Mouse (Mus musculus) limb, embryonic 14.5 days (tissue): ENCODE data around the gene Ascc1. TPM values are rescaled to one million over a fixed set of nuclear protein-coding genes. Genes with fewer than 3 reads are reported as not detected.
A peak's percentile ranks its signal among the peaks of the same experiment; 100 is the strongest.

Experiments
- ATAC-seq: fragments of 200-750 bp; cut with Nextera tagmentation; 2 replicates; pipeline ENCODE4 v1.8.0; 2017; ENCODE audit warnings: low read depth, moderate number of reproducible peaks, moderate TSS enrichment; ENCODE audit not compliant: low FRiP score
- DNase-seq: peaks from one replicate; pipeline ENCODE4 v3.0.0-alpha.2; 2015; ENCODE audit warnings: low spot score
- H3K27ac ChIP-seq: fragments of 300-500 bp; sonication (generic); replicated peaks from 2 replicates; pipeline ENCODE4 v1.5.1; 2014; ENCODE audit warnings: low read depth, mild to moderate bottlenecking, low read length, moderate library complexity, mixed read lengths
- H3K27me3 ChIP-seq: fragments of 300-500 bp; sonication (generic); 2 replicates; pipeline ENCODE4 v1.6.1; 2014; ENCODE audit warnings: low read length, mixed read lengths; ENCODE audit not compliant: control insufficient read depth, insufficient read depth
- H3K36me3 ChIP-seq: fragments of 300-500 bp; sonication (generic); 2 replicates; pipeline ENCODE4 v1.6.1; 2014; ENCODE audit warnings: mild to moderate bottlenecking, low read length, moderate library complexity, mixed read lengths; ENCODE audit not compliant: control insufficient read depth, insufficient read depth
- H3K4me1 ChIP-seq: fragments of 300-500 bp; sonication (generic); 2 replicates; pipeline ENCODE4 v1.6.1; 2014; ENCODE audit warnings: antibody characterized with exemption, low read length, mixed read lengths; ENCODE audit not compliant: control insufficient read depth, insufficient read depth
- H3K4me2 ChIP-seq: fragments of 300-500 bp; sonication (generic); replicated peaks from 2 replicates; pipeline ENCODE4 v1.6.1; 2014; ENCODE audit warnings: low read depth, mild to moderate bottlenecking, low read length, moderate library complexity; ENCODE audit not compliant: severe bottlenecking
- H3K4me3 ChIP-seq: fragments of 300-500 bp; sonication (generic); replicated peaks from 2 replicates; pipeline ENCODE4 v1.5.1; 2014; ENCODE audit warnings: low read length
- H3K9ac ChIP-seq: fragments of 300-500 bp; sonication (generic); 2 replicates; pipeline ENCODE4 v1.6.1; 2014; ENCODE audit warnings: mild to moderate bottlenecking, low read depth, low read length, moderate library complexity; ENCODE audit not compliant: severe bottlenecking
- H3K9me3 ChIP-seq: fragments of 300-500 bp; sonication (generic); 2 replicates; pipeline ENCODE4 v1.6.1; 2016; ENCODE audit warnings: low read length; ENCODE audit not compliant: control insufficient read depth
- POLR2A ChIP-seq: fragments of 200-500 bp; IDR thresholded peaks from 2 replicates; pipeline ENCODE4 v1.8.0; 2012; ENCODE audit warnings: inconsistent platforms, mild to moderate bottlenecking, moderate library complexity, borderline replicate concordance; ENCODE audit not compliant: insufficient read depth, insufficient read length; ENCODE audit errors: extremely low read depth
- WGBS: fragments of 180-500 bp; shearing (Covaris S2); extraction: QIAGEN DNeasy Blood & Tissue Kit; methylation state at CpG from one replicate; pipeline ENCODE4 v1.1.7; 2014; 5-methylcytosine and 5-hydroxymethylcytosine counted together
- polyA plus RNA-seq, 2 experiments: library from polyadenylated mRNA; depleted of rRNA in 1 of 2; stranded (reverse) in 1 of 2; unstranded in 1 of 2; fragments of >200 nt; fragmentation: Nextera tagmentation in 1 of 2; extraction: Ambion mirVana in 1 of 2; gene quantifications; 2 replicates each; pipeline versions ENCODE4 v1.2.1 to v1.2.3; 2012 to 2014

The Ascc1 gene
- polyA plus RNA-seq, 2 experiments = 32.9 to 41.2 TPM

DNA sequence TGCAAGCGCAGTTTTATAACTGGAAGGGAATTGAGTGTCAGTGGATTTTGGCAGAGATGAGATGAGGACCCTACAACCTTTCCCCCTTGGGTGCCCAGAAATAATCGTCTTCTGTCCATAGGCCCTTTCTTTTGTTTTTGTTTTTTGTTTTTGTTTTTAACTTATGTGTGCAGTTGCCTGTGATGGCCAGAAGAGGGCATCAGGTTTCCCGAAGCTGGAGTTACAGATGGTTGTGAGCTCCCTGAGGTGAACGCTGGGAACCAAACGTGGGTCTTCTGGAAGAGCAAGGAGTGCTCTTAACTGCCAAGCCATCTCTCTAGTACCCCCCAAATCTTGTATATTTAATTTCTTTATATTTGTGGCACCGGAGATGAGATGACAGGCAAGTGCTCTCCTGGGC is 35.9 kb upstream of the Ascc1 start:
- 86% methylated on average over 6 of the region's 6 CpGs for WGBS
- no peak for TF ChIP-seq POLR2A
- H3K4me1 ChIP-seq = peaks cover 63% of the 10 kb centered on the region
- H3K27me3 ChIP-seq = no peaks in the 10 kb centered on the region
- H3K9me3 ChIP-seq = no peaks in the 10 kb centered on the region
- ATAC-seq (no peak), DNase-seq (no peak)
- H3K36me3 ChIP-seq = no peaks in the 10 kb centered on the region
- H3K4me3 ChIP-seq = no peak overlapping the region
- H3K4me2 ChIP-seq = no peak overlapping the region
- H3K27ac ChIP-seq = peak overlapping the region; percentile 97
- H3K9ac ChIP-seq = no peak overlapping the region

DNA sequence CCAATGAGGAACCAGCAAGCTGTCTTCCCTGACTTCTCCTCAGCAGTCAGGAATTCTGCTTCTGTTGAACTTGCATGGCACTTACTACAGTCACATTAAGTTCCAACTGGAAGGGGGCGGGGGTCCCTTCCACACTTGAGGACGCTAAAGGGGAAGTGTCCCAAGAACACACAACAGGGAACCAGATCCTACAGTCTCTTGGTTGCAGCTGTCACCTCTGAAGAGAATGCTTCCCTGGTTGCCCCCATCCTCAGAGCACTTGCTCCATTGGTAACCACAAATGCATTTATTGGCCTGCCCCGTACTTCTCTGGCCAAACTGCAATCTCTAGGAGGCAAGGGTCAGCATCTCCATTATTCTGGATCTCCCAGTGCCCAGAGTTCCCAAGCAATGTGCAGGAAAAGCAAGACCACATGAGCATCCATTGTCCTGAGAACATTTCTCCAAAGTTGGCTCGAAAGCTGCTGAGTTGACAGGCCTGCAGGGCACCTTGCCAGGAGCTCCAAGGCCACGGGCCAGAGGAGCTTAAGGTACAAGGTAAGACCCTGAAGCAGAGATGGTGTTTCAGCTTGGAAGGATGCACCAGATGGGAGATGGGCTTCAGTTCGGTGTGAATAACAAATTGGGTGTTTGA is 35.2 kb upstream of the Ascc1 start:
- ATAC-seq = no peak
- Histone ChIP-seq H3K4me1 (peaks cover 63% of the 10 kb centered on the region), H3K4me2 (no peak overlapping the region), H3K4me3 (no peak overlapping the region), H3K9ac (no peak overlapping the region), H3K9me3 (no peaks in the 10 kb centered on the region), H3K27me3 (no peaks in the 10 kb centered on the region), H3K36me3 (no peaks in the 10 kb centered on the region), H3K27ac (peak overlapping the region; percentile 49)
- DNase-seq = no peak
- no peak for TF ChIP-seq POLR2A
- 63% methylated on average over 6 of the region's 6 CpGs for WGBS

DNA sequence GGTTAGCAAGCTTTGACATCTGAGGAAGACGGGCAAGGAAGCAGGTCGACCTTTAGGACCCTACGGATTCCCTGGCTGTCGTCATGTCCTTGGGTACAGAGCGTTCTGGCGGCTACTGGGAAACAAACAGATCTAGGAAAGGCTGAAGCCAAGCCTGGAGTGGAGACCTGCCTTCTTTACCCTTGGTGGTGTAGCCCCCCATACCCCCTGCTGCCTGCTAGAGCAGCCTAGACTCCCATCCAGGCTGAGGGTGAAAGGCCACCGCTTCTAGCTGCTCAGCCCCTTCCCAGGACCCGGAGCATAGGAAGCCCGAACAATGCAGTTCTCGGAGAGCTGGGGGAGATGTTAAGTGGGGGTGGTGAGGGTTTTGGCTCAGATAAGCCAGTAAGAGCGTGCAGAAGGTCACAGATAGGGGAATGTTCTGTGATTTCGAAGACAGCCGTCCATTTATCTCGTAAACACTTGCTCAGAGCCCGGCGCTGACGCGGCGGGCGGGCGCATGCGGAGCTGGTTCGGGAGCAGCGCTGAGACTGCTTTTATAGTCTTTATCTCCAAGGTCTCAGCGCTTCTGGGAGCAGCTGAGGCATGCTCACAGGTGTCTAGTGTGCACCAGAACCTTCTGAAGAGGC is 32.7 kb upstream of the Ascc1 start:
- DNase-seq (no peak), ATAC-seq (peak; percentile 17; the same call in 1 of the 2 replicates)
- peak overlapping the region; percentile 84 for H3K27ac ChIP-seq
- H3K9me3 ChIP-seq = no peaks in the 10 kb centered on the region
- peak; percentile 35; the same call in 1 of the 2 replicates for TF ChIP-seq POLR2A
- H3K4me2 ChIP-seq = peak overlapping the region; percentile 68
- no peaks in the 10 kb centered on the region for H3K36me3 ChIP-seq
- H3K4me3 ChIP-seq = peak overlapping the region; percentile 46
- H3K27me3 ChIP-seq = no peaks in the 10 kb centered on the region
- peaks cover 61% of the 10 kb centered on the region for H3K4me1 ChIP-seq
- under 1% methylated on average over 25 of the region's 25 CpGs for WGBS
- H3K9ac ChIP-seq = peak overlapping the region; percentile 71

DNA sequence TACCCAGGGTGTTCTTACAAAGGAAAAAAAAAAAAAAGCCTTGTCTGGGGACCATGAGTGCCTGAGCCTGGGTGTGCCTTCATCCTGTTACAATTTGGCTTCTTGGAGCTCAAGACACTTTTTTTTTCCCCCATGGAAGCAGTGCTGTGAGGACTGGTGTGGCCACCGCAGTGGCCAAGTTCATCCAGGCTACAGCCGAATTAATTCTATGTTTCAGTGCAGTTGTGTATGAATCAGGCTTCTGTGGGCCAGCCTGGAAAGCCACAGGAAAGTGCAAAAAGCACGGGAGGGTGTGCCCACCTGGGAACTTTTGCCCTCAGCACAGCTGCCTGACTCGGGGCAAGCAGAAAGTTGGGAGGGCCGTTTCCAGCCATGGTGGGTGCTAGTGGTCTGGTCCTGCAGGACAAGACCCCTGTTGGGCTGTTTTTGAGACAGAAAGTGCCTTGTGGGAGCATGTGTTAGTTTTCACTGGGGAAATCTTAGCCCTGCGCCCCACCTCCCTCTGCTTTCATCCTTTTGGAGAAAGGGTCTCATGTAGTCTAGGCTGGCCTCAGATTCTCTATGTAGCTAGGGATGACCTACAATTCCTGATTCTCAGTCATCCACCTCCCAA is 32.0 kb upstream of the Ascc1 start:
- TF ChIP-seq POLR2A = 0 out of 2 replicates have a peak, but pooled peaks have one; percentile 8
- Histone ChIP-seq H3K27ac (peak overlapping the region; percentile 84), H3K4me2 (peak overlapping the region; percentile 68), H3K4me3 (peak overlapping the region; percentile 46), H3K36me3 (no peaks in the 10 kb centered on the region), H3K9ac (peak overlapping the region; percentile 71), H3K4me1 (peaks cover 55% of the 10 kb centered on the region), H3K27me3 (no peaks in the 10 kb centered on the region), H3K9me3 (no peaks in the 10 kb centered on the region)
- no peak for DNase-seq
- WGBS = 20% methylated on average over 6 of the region's 6 CpGs
- ATAC-seq = no peak

DNA sequence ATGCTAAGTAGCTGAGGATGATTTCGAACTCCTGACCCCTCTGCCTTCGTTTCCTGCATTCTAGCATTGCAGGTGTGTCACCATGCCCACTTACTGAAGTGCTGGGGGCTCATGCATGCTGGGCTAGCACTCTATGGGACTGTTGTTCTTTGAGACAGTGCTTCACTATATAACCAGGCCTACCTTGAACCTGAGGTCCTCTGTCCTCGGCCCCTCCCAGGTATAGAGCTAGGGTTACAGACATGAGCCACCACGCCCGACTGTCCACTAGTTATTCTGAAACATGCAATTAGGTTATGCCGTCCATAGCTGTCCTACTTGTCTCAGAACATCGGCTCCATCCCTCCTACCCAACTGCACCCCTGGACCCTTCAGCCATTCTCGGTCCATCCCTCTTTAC is 30.8 kb upstream of the Ascc1 start:
- WGBS = 87% methylated on average over 8 of the region's 8 CpGs

More for the DNA sequence above, 30.8 kb upstream of the Ascc1 start:
- no peaks in the 10 kb centered on the region for H3K27me3 ChIP-seq
- no peak overlapping the region for H3K4me3 ChIP-seq
- H3K9ac ChIP-seq = no peak overlapping the region
- DNase-seq (no peak), ATAC-seq (no peak)
- H3K36me3 ChIP-seq = no peaks in the 10 kb centered on the region
- H3K4me1 ChIP-seq = peaks cover 43% of the 10 kb centered on the region
- H3K4me2 ChIP-seq = no peak overlapping the region
- H3K27ac ChIP-seq = no peak overlapping the region
- no peaks in the 10 kb centered on the region for H3K9me3 ChIP-seq
- TF ChIP-seq POLR2A = no peak
